Mouse (Mus musculus): ENCODE measurements around the gene Atad3a.
"Not testable (repeated sequence)": the region's sequence is repeated elsewhere in the genome, so short reads cannot be mapped to it uniquely, and the experiment has no call there.

Gene Atad3a

GRCm38 (mm10) chr4:155760613-155761355 is at the start of gene Atad3a:
Atad3a (minus strand) TSS chr4:155761093.
- DNase-seq (ENCODE audit: low spot score in 2 of 2) = peak; percentile 96 to 98

GRCm38 (mm10) chr4:155807841-155808240 is 46.9 kb upstream of the Atad3a start:
- DNase-seq (ENCODE audit: low spot score in 2 of 2) = no peak

GRCm38 (mm10) chr4:155803340-155804041 is 42.6 kb upstream of the Atad3a start:
- peak; percentile 94 to 96 for DNase-seq (ENCODE audit: low spot score in 2 of 2)

GRCm38 (mm10) chr4:155802741-155803339 is 41.9 kb upstream of the Atad3a start, which contains the start of gene Mrpl20:
Mrpl20 (plus strand) TSS chr4:155802878.
- DNase-seq (ENCODE audit: low spot score in 2 of 2) = no peak

- no peak for DNase-seq (ENCODE audit: low spot score in 2 of 2)
Observed at GRCm38 (mm10) chr4:155802075-155802474, 41.2 kb upstream of the Atad3a start.

GRCm38 (mm10) chr4:155793730-155794129 is 32.8 kb upstream of the Atad3a start:
- DNase-seq (ENCODE audit: low spot score in 2 of 2) = no peak

- DNase-seq (ENCODE audit: low spot score in 2 of 2) = no peak
Observed at GRCm38 (mm10) chr4:155791240-155791933, 30.5 kb upstream of the Atad3a start.

- no peak for DNase-seq (ENCODE audit: low spot score in 2 of 2)
Observed at GRCm38 (mm10) chr4:155790650-155791161, 29.8 kb upstream of the Atad3a start.

GRCm38 (mm10) chr4:155790021-155790489 is 29.2 kb upstream of the Atad3a start, which contains the start of gene Ankrd65:
Ankrd65 (plus strand) TSS chr4:155790439.
- DNase-seq (ENCODE audit: low spot score in 2 of 2) = no peak

- not testable (repeated sequence) for DNase-seq (ENCODE audit: low spot score in 2 of 2)
Observed at GRCm38 (mm10) chr4:155788833-155789232, 27.9 kb upstream of the Atad3a start.

- no peak for DNase-seq (ENCODE audit: low spot score in 2 of 2)
Observed at GRCm38 (mm10) chr4:155788300-155788699, 27.4 kb upstream of the Atad3a start.

- no peak for DNase-seq (ENCODE audit: low spot score in 2 of 2)
Observed at GRCm38 (mm10) chr4:155785819-155786218, 24.9 kb upstream of the Atad3a start, which contains the start of gene Tmem88b. Tmem88b (minus strand) TSS chr4:155785874.

GRCm38 (mm10) chr4:155785246-155785645 is 24.4 kb upstream of the Atad3a start:
- DNase-seq (ENCODE audit: low spot score in 2 of 2) = no peak

GRCm38 (mm10) chr4:155784081-155784701 is 23.3 kb upstream of the Atad3a start:
- DNase-seq (ENCODE audit: low spot score in 2 of 2) = peak; percentile 70 to 71

GRCm38 (mm10) chr4:155783486-155784080 is 22.7 kb upstream of the Atad3a start:
- no peak for DNase-seq (ENCODE audit: low spot score in 2 of 2)

- no peak for DNase-seq (ENCODE audit: low spot score in 2 of 2)
Observed at GRCm38 (mm10) chr4:155780895-155781294, 20.0 kb upstream of the Atad3a start.

- no peak for DNase-seq (ENCODE audit: low spot score in 2 of 2)
Observed at GRCm38 (mm10) chr4:155779498-155779897, 18.6 kb upstream of the Atad3a start.

- no peak for DNase-seq (ENCODE audit: low spot score in 2 of 2)
Observed at GRCm38 (mm10) chr4:155777816-155778215, 16.9 kb upstream of the Atad3a start.

- peak in 1 of 2 experiments; percentile 11 for DNase-seq (ENCODE audit: low spot score in 2 of 2)
Observed at GRCm38 (mm10) chr4:155776704-155777335, 15.9 kb upstream of the Atad3a start.

GRCm38 (mm10) chr4:155775855-155776254 is 15.0 kb upstream of the Atad3a start:
- no peak for DNase-seq (ENCODE audit: low spot score in 2 of 2)

Data from frontal cortex, postnatal 25 days (tissue).